Mouse (Mus musculus) stomach, postnatal 0 days (tissue): ENCODE measurements around the gene Olfr145. TPM values are rescaled to one million over a fixed set of nuclear protein-coding genes. Genes with fewer than 3 reads are reported as not detected.

Source experiments
- ATAC-seq: fragments of 200-750 bp; cut with Nextera tagmentation; 2 replicates; pipeline ENCODE4 v1.8.0; 2017; ENCODE audit not compliant: low FRiP score, low TSS enrichment
- DNase-seq: peaks from one replicate; pipeline ENCODE4 v3.0.0-alpha.2; 2016; ENCODE audit warnings: low spot score
- H3K27ac ChIP-seq: fragments of 300-500 bp; sonication (generic); replicated peaks from 2 replicates; pipeline ENCODE4 v1.5.1; 2014; ENCODE audit warnings: mild to moderate bottlenecking, control low read depth
- H3K27me3 ChIP-seq: fragments of 300-500 bp; sonication (generic); 2 replicates; pipeline ENCODE4 v1.6.1; 2014; ENCODE audit warnings: low read length; ENCODE audit not compliant: control insufficient read depth, insufficient read depth
- H3K36me3 ChIP-seq: fragments of 300-500 bp; sonication (generic); 2 replicates; pipeline ENCODE4 v1.6.1; 2014; ENCODE audit warnings: low read length, mixed read lengths; ENCODE audit not compliant: control insufficient read depth, insufficient read depth
- H3K4me1 ChIP-seq: fragments of 300-500 bp; sonication (generic); replicated peaks from 2 replicates; pipeline ENCODE4 v1.6.1; 2014; ENCODE audit warnings: antibody characterized with exemption; ENCODE audit not compliant: control insufficient read depth, insufficient read depth
- H3K4me2 ChIP-seq: fragments of 300-500 bp; sonication (generic); replicated peaks from 2 replicates; pipeline ENCODE4 v1.6.1; 2014; ENCODE audit warnings: low read depth, mild to moderate bottlenecking, control low read depth, moderate library complexity
- H3K4me3 ChIP-seq: fragments of 300-500 bp; sonication (generic); 2 replicates; pipeline ENCODE4 v1.5.1; 2014; ENCODE audit warnings: low read depth, low read length, control low read depth
- H3K9ac ChIP-seq: fragments of 300-500 bp; sonication (generic); 2 replicates; pipeline ENCODE4 v1.6.1; 2014; ENCODE audit warnings: mild to moderate bottlenecking, low read length, control low read depth, mixed read lengths
- H3K9me3 ChIP-seq: fragments of 300-500 bp; sonication (generic); 2 replicates; pipeline ENCODE4 v1.6.1; 2016; ENCODE audit warnings: low read length; ENCODE audit not compliant: control insufficient read depth
- CTCF ChIP-seq: IDR thresholded peaks from 2 replicates; pipeline ENCODE4 v1.5.1; 2016; ENCODE audit warnings: antibody characterized with exemption, low read depth, mild to moderate bottlenecking, moderate library complexity
- EP300 ChIP-seq: optimal IDR thresholded peaks from 2 replicates; pipeline ENCODE3; 2016; ENCODE audit warnings: antibody characterized with exemption
- WGBS: fragments of 180-500 bp; shearing (Covaris S2); extraction: QIAGEN DNeasy Blood & Tissue Kit; methylation state at CpG from one replicate; pipeline ENCODE4 v1.1.7; 2014; 5-methylcytosine and 5-hydroxymethylcytosine counted together
- polyA plus RNA-seq: library from polyadenylated mRNA; unstranded; fragments of >200 nt; fragmentation: Nextera tagmentation; extraction: Ambion mirVana; gene quantifications from 2 replicates; pipeline ENCODE4 v1.2.1, GENCODE M21; 2015

Olfr145 gene
- polyA plus RNA-seq, 1 experiment from 2014 or later: not detected

DNA sequence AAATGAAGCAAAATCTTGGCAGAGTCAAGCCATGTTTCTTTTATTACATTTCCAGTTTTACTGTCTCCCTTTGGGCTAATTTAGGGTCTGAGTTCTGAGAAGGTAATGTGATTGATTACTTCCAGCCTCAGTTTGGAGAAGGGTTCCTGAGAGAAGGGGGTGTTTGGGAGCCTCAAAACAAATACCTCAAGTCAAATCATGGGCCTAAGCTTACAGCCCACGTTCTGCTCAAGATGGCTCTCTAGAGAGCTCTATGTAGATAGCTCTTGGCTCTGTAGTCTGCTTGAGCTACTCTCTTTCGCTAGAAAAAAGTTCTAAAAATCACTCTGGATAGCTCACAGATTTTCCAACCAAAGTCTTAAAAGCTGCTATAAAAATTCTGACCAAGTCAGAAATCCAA, 28.9 kb downstream of the Olfr145 start:
- Histone ChIP-seq H3K27me3 (no peaks in the 10 kb centered on the region), H3K4me2 (no peak overlapping the region), H3K27ac (no peak overlapping the region), H3K36me3 (no peaks in the 10 kb centered on the region), H3K4me1 (no peaks in the 10 kb centered on the region), H3K9ac (no peak overlapping the region), H3K9me3 (no peaks in the 10 kb centered on the region), H3K4me3 (no peak overlapping the region)
- no peak for ATAC-seq
- no peak for DNase-seq
- no peak for TF ChIP-seq EP300
- TF ChIP-seq CTCF: no peak
- whole genome bisulfite sequencing: 57% methylated on average over 2 of the region's 2 CpGs

- Histone ChIP-seq H3K36me3 (no peaks in the 10 kb centered on the region), H3K4me3 (no peak overlapping the region), H3K27me3 (no peaks in the 10 kb centered on the region), H3K9ac (no peak overlapping the region), H3K9me3 (no peaks in the 10 kb centered on the region), H3K4me2 (no peak overlapping the region), H3K4me1 (no peaks in the 10 kb centered on the region), H3K27ac (no peak overlapping the region)
- DNase-seq (no peak), ATAC-seq (no peak)
- 46% methylated on average over 3 of the region's 3 CpGs for WGBS
- TF ChIP-seq EP300: no peak
- no peak for TF ChIP-seq CTCF
These were observed 29.8 kb downstream of the Olfr145 start for GRCm38 (mm10) chr9:37926019-37927013.

GRCm38 (mm10) chr9:37932519-37932918, 36.0 kb downstream of the Olfr145 start:
- DNase-seq (peak; percentile 32), ATAC-seq (no peak)
- no peaks in the 10 kb centered on the region for H3K4me1 ChIP-seq
- H3K4me3 ChIP-seq: no peak overlapping the region
- no peak overlapping the region for H3K27ac ChIP-seq
- WGBS: 8% methylated on average over 11 of the region's 11 CpGs
- H3K36me3 ChIP-seq: no peaks in the 10 kb centered on the region
- TF ChIP-seq CTCF (peak; percentile 92), EP300 (no peak)
- H3K9ac ChIP-seq: no peak overlapping the region
- no peaks in the 10 kb centered on the region for H3K9me3 ChIP-seq
- H3K27me3 ChIP-seq: no peaks in the 10 kb centered on the region
- no peak overlapping the region for H3K4me2 ChIP-seq

DNA sequence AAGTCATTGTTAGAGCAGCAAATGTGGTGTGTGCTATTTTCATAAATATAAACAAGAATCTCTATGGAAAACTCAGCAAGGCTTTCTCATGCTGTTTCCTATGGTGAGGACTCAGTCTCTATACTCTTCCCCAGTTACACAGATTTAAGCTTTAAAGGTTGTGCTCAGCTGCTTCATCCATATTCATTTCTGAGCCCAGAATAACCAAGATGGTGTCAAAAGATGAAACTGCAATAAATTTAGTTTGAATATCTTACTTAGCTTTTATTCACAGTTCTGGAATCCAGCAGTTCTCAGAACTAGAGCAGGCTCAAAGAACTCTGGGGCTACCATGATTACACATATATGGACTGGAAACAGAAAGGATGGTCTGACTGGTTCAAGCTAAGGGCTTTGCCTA, 37.6 kb downstream of the Olfr145 start:
- Histone ChIP-seq H3K4me1 (no peaks in the 10 kb centered on the region), H3K36me3 (no peaks in the 10 kb centered on the region), H3K9me3 (no peaks in the 10 kb centered on the region), H3K4me2 (no peak overlapping the region), H3K4me3 (no peak overlapping the region), H3K27ac (no peak overlapping the region), H3K9ac (no peak overlapping the region), H3K27me3 (no peaks in the 10 kb centered on the region)
- DNase-seq: no peak
- TF ChIP-seq EP300 (no peak), CTCF (no peak)
- ATAC-seq: no peak

- H3K27me3 ChIP-seq: no peaks in the 10 kb centered on the region
- no peak for ATAC-seq
- H3K9ac ChIP-seq: no peak overlapping the region
- TF ChIP-seq CTCF (no peak), EP300 (no peak)
- no peak for DNase-seq
- WGBS: 94% methylated on average over 2 of the region's 2 CpGs
- H3K4me3 ChIP-seq: no peak overlapping the region
- H3K4me2 ChIP-seq: no peak overlapping the region
- H3K27ac ChIP-seq: no peak overlapping the region
- no peaks in the 10 kb centered on the region for H3K36me3 ChIP-seq
- H3K9me3 ChIP-seq: no peaks in the 10 kb centered on the region
- H3K4me1 ChIP-seq: no peaks in the 10 kb centered on the region
These were observed 44.6 kb downstream of the Olfr145 start for GRCm38 (mm10) chr9:37941167-37941566.

Other genes starting within 250 kb of the Olfr145 start
- gene Tbrg1, start 239.4 kb upstream of the Olfr145 start, polyA plus RNA-seq: 171 and 180 TPM in 2 replicates
- gene Panx3, start 227.5 kb upstream of the Olfr145 start, polyA plus RNA-seq: 0.15 TPM in 1 of 2 replicates, not detected in the other
- 0.04 TPM in 1 of 2 replicates, not detected in the other for gene Olfr160, start 180.5 kb upstream of the Olfr145 start, polyA plus RNA-seq
- gene Olfr874, start 151.6 kb upstream of the Olfr145 start, polyA plus RNA-seq: not detected in 2 replicates
- gene Olfr875, start 124.9 kb upstream of the Olfr145 start, polyA plus RNA-seq: not detected in 2 replicates
- gene Olfr876, start 93.7 kb upstream of the Olfr145 start, polyA plus RNA-seq: not detected in 2 replicates
- gene Olfr877, start 42.5 kb upstream of the Olfr145 start, polyA plus RNA-seq: 0.04 TPM in 1 of 2 replicates, not detected in the other
- not detected in 2 replicates for gene Olfr878, start 21.1 kb downstream of the Olfr145 start, polyA plus RNA-seq
- not detected in 2 replicates for gene Olfr881, start 95.1 kb downstream of the Olfr145 start, polyA plus RNA-seq
- not detected in 2 replicates for gene Olfr883, start 129.1 kb downstream of the Olfr145 start, polyA plus RNA-seq
- gene Olfr884, start 149.8 kb downstream of the Olfr145 start, polyA plus RNA-seq: not detected in 2 replicates
- not detected in 2 replicates for gene Olfr885, start 164.6 kb downstream of the Olfr145 start, polyA plus RNA-seq
- gene Olfr887, start 187.3 kb downstream of the Olfr145 start, polyA plus RNA-seq: not detected in 2 replicates
- not detected in 2 replicates for gene Olfr888, start 211.4 kb downstream of the Olfr145 start, polyA plus RNA-seq
- 0.02 and 0.05 TPM in 2 replicates for gene Olfr889, start 218.5 kb downstream of the Olfr145 start, polyA plus RNA-seq
- 0.04 and 0.06 TPM in 2 replicates for gene Olfr890, start 245.8 kb downstream of the Olfr145 start, polyA plus RNA-seq